Mouse (Mus musculus): Measurements from ENCODE around the gene Gpr50. TPM values are rescaled to one million over a fixed set of nuclear protein-coding genes. Genes with fewer than 3 reads are reported as not detected.

Gpr50 gene
- polyA plus RNA-seq (2015; fragmentation: Nextera tagmentation; extraction: Ambion mirVana) = 1.7 and 2.8 TPM in 2 replicates

DNA sequence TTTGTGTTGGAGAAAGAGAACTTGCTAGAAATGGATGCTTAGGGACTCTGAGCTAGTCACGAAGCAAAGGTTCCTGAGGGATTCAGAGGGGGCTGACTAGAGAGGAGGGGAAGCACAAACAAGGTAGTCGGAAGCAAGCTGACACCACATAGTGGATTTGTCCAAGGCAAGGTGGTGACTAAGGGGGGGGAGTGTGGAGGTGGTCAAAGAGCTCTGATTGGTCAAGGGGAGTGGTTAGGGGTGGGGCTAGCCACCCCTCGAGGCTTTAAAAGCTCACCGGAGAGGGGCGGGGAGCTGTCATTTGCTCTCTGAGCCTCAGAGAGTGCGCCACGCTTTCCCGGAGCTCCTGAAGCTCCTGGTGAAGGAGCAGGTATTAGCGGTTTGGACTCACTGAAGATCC is at the start of gene Gpr50:
Gene Gpr50, plus strand, starts transcription at position 294 of the 400 bp plus-strand sequence.
- Histone ChIP-seq H3K4me3 (peak within 1 kb of the TSS; percentile 44), H3K9me3 (replicated peaks) (peaks cover 7% of the 10 kb centered on the region), H3K36me3 (ENCODE audit: poor library complexity, severe bottlenecking) (no peaks in the 10 kb centered on the region), H3K27ac (no peak within 1 kb of the TSS), H3K9ac (peak within 1 kb of the TSS; percentile 46; the same call in 1 of the 2 replicates), H3K4me2 (peak within 1 kb of the TSS; percentile 61), H3K4me1 (no peaks in the 10 kb centered on the region), H3K27me3 (peaks cover 92% of the 10 kb centered on the region)
- 13% methylated on average over 9 of the region's 9 CpGs for WGBS
- ATAC-seq = no peak

GRCm38 (mm10) chrX:71622286-71622685 is 41.2 kb upstream of the Gpr50 start:
- H3K36me3 ChIP-seq (ENCODE audit: poor library complexity, severe bottlenecking) = no peaks in the 10 kb centered on the region
- H3K9me3 ChIP-seq (replicated peaks) = no peaks in the 10 kb centered on the region
- H3K4me3 ChIP-seq = no peak overlapping the region
- H3K27ac ChIP-seq = no peak overlapping the region
- ATAC-seq = no peak
- no peak overlapping the region for H3K4me2 ChIP-seq
- no peaks in the 10 kb centered on the region for H3K4me1 ChIP-seq
- 89% methylated on average over 1 of the region's 1 CpGs for WGBS
- H3K27me3 ChIP-seq = no peaks in the 10 kb centered on the region
- no peak overlapping the region for H3K9ac ChIP-seq

DNA sequence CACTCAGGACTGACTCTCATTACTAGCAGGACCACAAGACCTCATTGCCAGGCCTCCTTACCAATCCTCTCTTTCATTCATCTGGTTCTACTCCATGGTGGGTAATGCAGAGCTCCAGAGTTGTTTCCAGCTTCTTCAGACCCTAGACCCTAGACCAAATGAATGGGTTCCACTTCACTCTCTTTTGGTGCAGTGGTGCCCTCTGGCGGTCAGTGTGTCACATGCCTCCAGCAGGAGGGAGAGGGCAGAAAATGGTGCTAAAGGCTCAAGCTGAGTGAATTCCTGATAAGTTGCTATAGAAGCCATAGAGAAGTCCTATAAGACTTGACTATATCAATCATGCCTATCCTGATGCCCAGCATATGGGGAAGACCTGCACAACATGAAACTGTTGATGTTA is 39.6 kb upstream of the Gpr50 start:
- no peak overlapping the region for H3K4me3 ChIP-seq
- H3K36me3 ChIP-seq (ENCODE audit: poor library complexity, severe bottlenecking) = no peaks in the 10 kb centered on the region
- H3K27me3 ChIP-seq = no peaks in the 10 kb centered on the region
- H3K27ac ChIP-seq = no peak overlapping the region
- no peak overlapping the region for H3K4me2 ChIP-seq
- no peaks in the 10 kb centered on the region for H3K4me1 ChIP-seq
- no peaks in the 10 kb centered on the region for H3K9me3 ChIP-seq (replicated peaks)
- WGBS = 21% methylated on average over 1 of the region's 1 CpGs
- no peak for ATAC-seq
- H3K9ac ChIP-seq = no peak overlapping the region

DNA sequence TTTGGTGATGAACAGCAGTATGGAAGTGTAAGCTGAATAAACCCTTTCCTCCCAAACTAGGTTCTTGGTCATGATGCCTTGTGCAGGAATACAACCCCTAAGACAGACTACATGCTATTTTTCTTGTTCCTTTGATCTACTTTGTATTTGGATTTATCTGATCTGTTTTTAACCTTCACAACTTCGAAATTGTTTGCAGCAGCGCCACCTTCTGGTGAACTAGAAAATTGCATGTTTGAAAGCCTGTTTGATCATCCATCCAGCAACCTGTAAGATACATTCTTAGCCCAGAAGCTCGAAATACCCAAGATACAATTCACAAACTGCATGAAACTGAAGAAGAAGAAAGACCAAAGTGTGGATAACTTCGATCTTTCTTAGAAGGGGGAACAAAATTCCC is 35.2 kb upstream of the Gpr50 start:
- no peaks in the 10 kb centered on the region for H3K36me3 ChIP-seq (ENCODE audit: poor library complexity, severe bottlenecking)
- no peaks in the 10 kb centered on the region for H3K27me3 ChIP-seq
- no peak for ATAC-seq
- WGBS = 15% methylated on average over 4 of the region's 4 CpGs
- H3K9ac ChIP-seq = no peak overlapping the region
- no peak overlapping the region for H3K4me2 ChIP-seq
- H3K9me3 ChIP-seq (replicated peaks) = no peaks in the 10 kb centered on the region
- H3K27ac ChIP-seq = no peak overlapping the region
- H3K4me3 ChIP-seq = no peak overlapping the region
- H3K4me1 ChIP-seq = no peaks in the 10 kb centered on the region

DNA sequence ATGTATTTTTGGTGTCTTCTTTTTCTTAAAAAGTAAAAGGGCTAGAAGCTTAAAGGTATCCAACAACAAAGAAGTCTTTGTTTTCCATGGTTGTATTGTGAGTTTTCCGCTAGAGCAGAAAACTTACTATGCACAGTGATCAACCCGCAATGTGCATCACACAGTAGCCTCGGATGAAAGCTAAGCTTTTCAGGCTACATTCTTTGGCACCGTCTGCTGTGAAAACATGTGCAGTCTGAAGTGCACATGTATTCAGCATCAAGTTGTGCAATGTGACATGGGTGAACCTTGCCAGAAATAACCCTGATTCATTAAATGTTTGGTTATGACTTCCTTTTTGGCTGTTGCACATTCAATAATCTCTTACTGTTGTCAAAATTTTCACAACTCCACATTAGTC is 32.8 kb upstream of the Gpr50 start:
- no peaks in the 10 kb centered on the region for H3K4me1 ChIP-seq
- no peak overlapping the region for H3K9ac ChIP-seq
- H3K4me3 ChIP-seq = no peak overlapping the region
- H3K27me3 ChIP-seq = no peaks in the 10 kb centered on the region
- no peak overlapping the region for H3K4me2 ChIP-seq
- no peak for ATAC-seq
- H3K27ac ChIP-seq = no peak overlapping the region
- H3K9me3 ChIP-seq (replicated peaks) = no peaks in the 10 kb centered on the region
- H3K36me3 ChIP-seq (ENCODE audit: poor library complexity, severe bottlenecking) = no peaks in the 10 kb centered on the region
- 41% methylated on average over 4 of the region's 4 CpGs for WGBS

- Histone ChIP-seq H3K27ac (no peak overlapping the region), H3K9ac (no peak overlapping the region), H3K36me3 (ENCODE audit: poor library complexity, severe bottlenecking) (no peaks in the 10 kb centered on the region), H3K9me3 (replicated peaks) (no peaks in the 10 kb centered on the region), H3K27me3 (no peaks in the 10 kb centered on the region), H3K4me1 (no peaks in the 10 kb centered on the region), H3K4me3 (no peak overlapping the region), H3K4me2 (no peak overlapping the region)
- 70% methylated on average over 1 of the region's 1 CpGs for WGBS
- no peak for ATAC-seq
These were observed 32.3 kb upstream of the Gpr50 start for GRCm38 (mm10) chrX:71631130-71631529.

- ATAC-seq = 0 out of 2 replicates have a peak, but pooled peaks have one; percentile 55
- 2% methylated on average over 6 of the region's 6 CpGs for whole genome bisulfite sequencing
These were observed 15.5 kb upstream of the Gpr50 start for GRCm38 (mm10) chrX:71647958-71648357.

DNA sequence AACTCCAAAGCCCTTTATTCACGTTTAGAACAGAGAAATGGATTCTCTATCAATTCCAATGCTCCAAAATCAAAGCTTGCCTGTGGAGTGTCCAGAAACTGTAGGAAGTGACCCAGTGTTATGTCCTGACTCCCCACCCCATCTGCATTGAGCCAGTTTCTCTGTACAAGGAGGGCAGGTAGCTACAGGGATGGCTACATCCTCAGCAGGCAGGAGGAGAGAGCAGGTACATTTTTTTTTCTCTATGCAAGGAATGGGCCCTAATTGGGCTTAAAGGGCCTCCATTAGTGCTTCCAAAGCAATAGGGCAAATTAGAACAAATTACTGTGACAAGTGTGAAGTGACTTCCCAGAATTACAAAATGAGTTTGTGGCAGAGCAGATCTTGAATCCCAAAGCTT is 15.0 kb upstream of the Gpr50 start:
- no peaks in the 10 kb centered on the region for H3K36me3 ChIP-seq (ENCODE audit: poor library complexity, severe bottlenecking)
- no peak overlapping the region for H3K9ac ChIP-seq
- no peak overlapping the region for H3K4me2 ChIP-seq
- H3K9me3 ChIP-seq (replicated peaks) = no peaks in the 10 kb centered on the region
- no peak overlapping the region for H3K27ac ChIP-seq
- WGBS = 7% methylated on average over 1 of the region's 1 CpGs
- peak; percentile 57 for ATAC-seq
- no peaks in the 10 kb centered on the region for H3K27me3 ChIP-seq
- H3K4me1 ChIP-seq = peaks cover 3% of the 10 kb centered on the region
- H3K4me3 ChIP-seq = no peak overlapping the region

More at GRCm38 (mm10) chrX:71647958-71648357, 15.5 kb upstream of the Gpr50 start:
- Histone ChIP-seq H3K9me3 (replicated peaks) (no peaks in the 10 kb centered on the region), H3K4me1 (peaks cover 3% of the 10 kb centered on the region), H3K36me3 (ENCODE audit: poor library complexity, severe bottlenecking) (no peaks in the 10 kb centered on the region), H3K4me2 (no peak overlapping the region), H3K4me3 (no peak overlapping the region), H3K27ac (no peak overlapping the region), H3K27me3 (no peaks in the 10 kb centered on the region), H3K9ac (no peak overlapping the region)

DNA sequence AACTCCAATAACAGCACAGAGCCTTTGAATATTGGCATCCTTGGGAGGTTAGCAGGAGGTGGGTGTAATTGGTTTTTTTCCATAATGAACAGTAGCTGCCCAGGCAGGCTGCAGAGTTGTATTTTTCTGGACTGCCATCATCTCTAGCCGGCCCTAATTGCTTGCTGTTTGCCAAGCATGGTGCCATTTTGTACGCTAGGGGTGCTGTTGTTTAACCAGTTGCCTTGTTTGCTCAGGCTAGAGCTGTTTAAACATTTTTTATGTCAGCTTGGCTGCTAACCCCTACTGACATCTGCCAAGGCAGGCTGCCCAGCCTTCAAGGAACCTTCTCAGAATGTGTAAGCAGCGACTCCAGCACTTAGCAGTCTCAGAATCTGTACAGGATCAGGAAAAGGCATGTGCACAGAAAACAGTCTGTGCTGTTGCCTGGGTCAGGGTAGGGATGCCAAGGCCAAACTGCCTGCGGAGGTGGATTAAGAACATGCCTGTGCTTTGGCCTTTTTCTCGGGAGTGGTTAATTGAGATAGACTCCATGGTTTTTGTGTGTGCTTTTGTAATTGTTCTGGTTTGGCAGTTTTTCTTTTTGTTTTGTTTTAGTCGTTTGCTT is 14.5 kb upstream of the Gpr50 start:
- H3K9ac ChIP-seq = no peak overlapping the region
- H3K4me1 ChIP-seq = peaks cover 3% of the 10 kb centered on the region
- no peak overlapping the region for H3K4me3 ChIP-seq
- no peaks in the 10 kb centered on the region for H3K27me3 ChIP-seq
- WGBS = 41% methylated on average over 6 of the region's 6 CpGs
- no peaks in the 10 kb centered on the region for H3K9me3 ChIP-seq (replicated peaks)
- peak; percentile 91 for ATAC-seq
- H3K4me2 ChIP-seq = no peak overlapping the region
- no peaks in the 10 kb centered on the region for H3K36me3 ChIP-seq (ENCODE audit: poor library complexity, severe bottlenecking)
- H3K27ac ChIP-seq = no peak overlapping the region

DNA sequence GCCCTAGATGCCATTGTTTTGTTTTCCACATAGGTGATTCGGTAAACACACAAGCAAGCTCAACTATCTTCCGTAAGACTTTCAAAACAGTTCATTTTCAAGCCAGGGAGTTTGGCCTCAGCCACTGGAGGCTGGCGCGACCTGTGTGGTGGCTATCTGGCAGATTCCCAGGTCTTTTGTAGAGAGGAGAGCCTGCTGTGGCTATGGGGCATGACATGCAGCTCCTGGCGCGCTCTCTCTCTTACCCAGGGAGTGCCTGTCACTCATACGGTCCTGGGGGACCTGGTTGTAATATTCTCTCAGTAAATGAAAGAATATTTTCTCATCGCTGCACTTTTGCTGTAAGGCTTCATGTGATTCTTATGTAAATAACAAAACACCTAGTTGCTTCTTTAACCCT is 13.5 kb upstream of the Gpr50 start:
- Histone ChIP-seq H3K9me3 (replicated peaks) (no peaks in the 10 kb centered on the region), H3K9ac (no peak overlapping the region), H3K4me3 (no peak overlapping the region), H3K27ac (no peak overlapping the region), H3K36me3 (ENCODE audit: poor library complexity, severe bottlenecking) (no peaks in the 10 kb centered on the region), H3K4me1 (peaks cover 3% of the 10 kb centered on the region), H3K27me3 (no peaks in the 10 kb centered on the region), H3K4me2 (no peak overlapping the region)
- peak; percentile 43; the same call in 1 of the 2 replicates for ATAC-seq
- WGBS = 26% methylated on average over 8 of the region's 8 CpGs

DNA sequence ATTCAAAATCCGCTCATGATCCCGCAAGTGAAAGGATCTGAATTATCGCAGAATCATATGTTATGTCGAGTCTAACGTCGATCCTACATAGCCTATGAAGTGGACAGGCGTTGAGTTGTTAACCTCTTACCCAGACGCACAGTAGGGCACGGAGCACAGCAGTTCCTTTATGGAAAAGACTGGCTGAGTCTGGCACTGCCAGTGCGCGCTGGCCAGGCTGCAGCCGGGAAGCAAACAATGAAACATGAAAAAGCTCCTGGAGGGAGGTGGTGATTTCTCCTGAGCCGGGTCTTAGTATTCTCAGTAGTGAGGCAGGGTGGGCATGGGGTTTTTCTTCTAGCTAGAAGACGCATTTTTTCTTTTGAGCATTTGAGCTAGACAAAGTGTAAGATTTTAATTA is 1.7 kb upstream of the Gpr50 start:
- WGBS = 22% methylated on average over 14 of the region's 14 CpGs
- peaks cover 81% of the 10 kb centered on the region for H3K27me3 ChIP-seq
- peak overlapping the region; percentile 40 for H3K4me2 ChIP-seq
- no peaks in the 10 kb centered on the region for H3K4me1 ChIP-seq
- no peak for ATAC-seq
- H3K9ac ChIP-seq = no peak overlapping the region
- no peaks in the 10 kb centered on the region for H3K36me3 ChIP-seq (ENCODE audit: poor library complexity, severe bottlenecking)
- H3K9me3 ChIP-seq (replicated peaks) = peaks cover 7% of the 10 kb centered on the region
- no peak overlapping the region for H3K27ac ChIP-seq
- H3K4me3 ChIP-seq = peak overlapping the region; percentile 7; the same call in 1 of the 2 replicates

DNA sequence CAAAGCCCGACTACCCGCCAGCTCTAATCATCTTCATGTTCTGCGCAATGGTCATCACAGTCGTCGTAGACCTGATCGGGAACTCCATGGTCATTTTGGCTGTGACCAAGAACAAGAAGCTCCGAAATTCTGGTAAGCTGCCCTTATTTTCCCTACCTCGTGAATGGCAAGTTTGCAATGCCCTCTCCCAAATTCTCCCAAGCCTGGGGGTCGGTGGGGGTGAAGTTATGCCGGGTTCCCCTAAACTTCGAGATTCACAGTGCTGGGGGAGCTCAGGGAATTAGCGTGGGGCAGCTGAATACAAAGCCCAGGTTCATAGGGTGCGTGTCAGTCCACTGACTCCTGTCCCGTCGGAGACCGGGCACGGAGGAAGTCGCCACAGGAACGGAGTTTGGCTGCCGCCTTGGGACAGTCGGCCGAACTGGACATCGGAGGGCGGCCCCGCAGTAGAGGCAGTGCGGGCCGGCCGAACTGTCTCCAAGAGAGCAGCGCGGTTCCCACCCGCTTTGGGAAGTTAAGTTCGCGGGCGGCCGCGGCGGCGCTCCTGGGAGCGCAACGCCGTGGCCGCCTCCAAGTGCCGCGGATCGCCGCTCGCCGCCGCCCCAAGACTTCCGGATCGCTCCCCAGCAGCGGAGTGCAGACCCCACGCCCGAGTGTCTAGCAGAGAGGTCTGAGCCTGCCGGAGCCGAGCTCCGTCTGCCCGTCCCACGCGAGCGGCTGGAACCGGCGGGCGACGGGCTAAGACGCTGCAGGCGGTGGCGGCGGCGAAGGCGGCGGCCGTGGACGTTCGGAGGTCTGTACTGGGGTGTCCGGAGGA is 612 bp downstream of the Gpr50 start:
- peaks cover 89% of the 10 kb centered on the region for H3K27me3 ChIP-seq
- peaks cover 7% of the 10 kb centered on the region for H3K9me3 ChIP-seq (replicated peaks)
- peak overlapping the region; percentile 46; the same call in 1 of the 2 replicates for H3K9ac ChIP-seq
- peak; percentile 62 for ATAC-seq
- no peak overlapping the region for H3K27ac ChIP-seq
- H3K4me2 ChIP-seq = peak overlapping the region; percentile 61
- peak overlapping the region; percentile 44 for H3K4me3 ChIP-seq
- H3K4me1 ChIP-seq = no peaks in the 10 kb centered on the region
- no peaks in the 10 kb centered on the region for H3K36me3 ChIP-seq (ENCODE audit: poor library complexity, severe bottlenecking)
- WGBS = 15% methylated on average over 75 of the region's 76 CpGs
